Mouse (Mus musculus) brain, embryonic 14.5 days (tissue): ENCODE results near the gene Zmym4.
A peak's percentile ranks its signal among the peaks of the same experiment; 100 is the strongest.
"Not testable (repeated sequence)": the region's sequence is repeated elsewhere in the genome, so short reads cannot be mapped to it uniquely, and the experiment has no call there.

ENCODE experiments used
- CTCF ChIP-seq: fragments of 200-500 bp; IDR thresholded peaks from 2 replicates; pipeline ENCODE4 v1.5.1; 2012; ENCODE audit warnings: inconsistent platforms, mild to moderate bottlenecking, moderate library complexity, borderline replicate concordance; ENCODE audit not compliant: insufficient read depth, insufficient read length; ENCODE audit errors: extremely low read depth
- POLR2A ChIP-seq: fragments of 200-500 bp; IDR thresholded peaks from 2 replicates; pipeline ENCODE4 v1.6.1; 2012; ENCODE audit warnings: mild to moderate bottlenecking, inconsistent platforms, borderline replicate concordance; ENCODE audit not compliant: poor library complexity, insufficient read depth, insufficient read length, severe bottlenecking; ENCODE audit errors: extremely low read depth

DNA sequence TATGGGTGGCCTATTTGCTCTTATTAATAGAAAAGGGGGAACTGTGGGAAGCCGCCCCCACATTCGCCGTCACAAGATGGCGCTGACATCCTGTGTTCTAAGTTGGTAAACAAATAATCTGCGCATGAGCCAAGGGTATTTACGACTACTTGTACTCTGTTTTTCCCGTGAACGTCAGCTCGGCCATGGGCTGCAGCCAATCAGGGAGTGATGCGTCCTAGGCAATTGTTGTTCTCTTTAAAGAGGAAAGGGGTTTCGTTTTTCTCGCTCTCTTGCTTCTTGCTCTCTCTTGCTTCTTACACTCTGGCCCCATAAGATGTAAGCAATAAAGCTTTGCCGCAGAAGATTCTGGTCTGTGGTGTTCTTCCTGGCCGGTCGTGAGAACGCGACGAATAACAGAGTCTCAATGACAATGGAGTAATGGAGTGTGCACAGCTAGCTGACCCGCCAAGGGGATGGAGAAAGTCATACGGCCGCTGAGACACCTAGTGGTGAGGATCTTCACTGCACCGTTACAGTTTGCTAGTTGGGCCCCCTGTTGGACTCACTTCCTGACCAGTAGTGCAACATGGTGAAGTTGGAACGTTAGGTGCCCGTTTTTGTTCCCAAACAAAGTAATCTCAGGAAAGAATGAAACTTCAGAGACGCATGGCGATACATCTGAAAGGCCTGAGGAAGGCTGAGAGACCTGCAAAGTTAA, 47.5 kb upstream of the Zmym4 start:
- TF ChIP-seq POLR2A = not testable (repeated sequence)
- peak; percentile 84 for TF ChIP-seq CTCF
